Mouse (Mus musculus): ENCODE measurements at regions not wholly inside any gene's neighbourhood (a gene's known extent, or its start where the extent isn't known, plus 50 kb on each side); places are given as distances from the start of the nearest gene placed in this dataset.

GRCm38 (mm10) chr4:153770675-153771074 is 186.4 kb upstream of the A430005L14Rik start:
- TF ChIP-seq EP300 (IDR thresholded peaks at IDR 0.05; ENCODE audit: low read depth) = no peak
- no peak for TF ChIP-seq CTCF (IDR thresholded peaks at IDR 0.05; ENCODE audit: low read depth)

Measured in liver, postnatal 0 days (tissue).